Mouse (Mus musculus) ES-CJ7 (cell line): ENCODE measurements around the gene Snapin.

Experiments used
- DNase-seq: peaks from one replicate; pipeline ENCODE4 v3.0.0; 2011; ENCODE audit warnings: low read depth, low spot score

Gene Snapin

DNA sequence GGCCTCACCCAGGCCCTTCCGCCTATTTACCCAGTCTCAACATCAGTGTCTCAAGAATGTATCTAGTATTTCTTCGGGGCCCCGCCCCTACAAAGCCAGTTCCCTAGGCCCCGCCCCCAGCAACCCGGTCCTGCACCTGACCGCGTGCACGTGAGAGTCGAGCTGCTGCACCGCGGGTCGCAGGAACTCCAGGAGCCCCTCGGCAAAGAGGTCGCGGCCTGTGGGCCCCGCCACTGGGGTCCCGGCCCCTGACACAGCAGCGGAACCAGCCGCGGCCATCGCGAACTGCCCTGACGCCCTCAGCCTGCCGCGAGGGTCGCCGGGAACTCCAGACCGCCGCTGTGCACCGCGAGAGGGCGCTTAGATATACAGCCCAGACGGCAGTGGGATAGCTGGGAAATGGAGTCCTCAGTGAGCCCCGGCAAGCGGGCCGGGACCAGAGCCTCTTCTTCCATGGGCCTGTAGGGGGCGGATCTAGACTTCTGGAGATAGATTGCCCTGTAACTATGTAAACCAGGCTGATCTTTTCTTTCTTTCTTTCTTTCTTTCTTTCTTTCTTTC, at the start of gene Snapin:
TSS of gene Snapin (minus strand) at position 338 of the 561 bp plus-strand sequence.
- DNase-seq = peak; percentile 95

DNA sequence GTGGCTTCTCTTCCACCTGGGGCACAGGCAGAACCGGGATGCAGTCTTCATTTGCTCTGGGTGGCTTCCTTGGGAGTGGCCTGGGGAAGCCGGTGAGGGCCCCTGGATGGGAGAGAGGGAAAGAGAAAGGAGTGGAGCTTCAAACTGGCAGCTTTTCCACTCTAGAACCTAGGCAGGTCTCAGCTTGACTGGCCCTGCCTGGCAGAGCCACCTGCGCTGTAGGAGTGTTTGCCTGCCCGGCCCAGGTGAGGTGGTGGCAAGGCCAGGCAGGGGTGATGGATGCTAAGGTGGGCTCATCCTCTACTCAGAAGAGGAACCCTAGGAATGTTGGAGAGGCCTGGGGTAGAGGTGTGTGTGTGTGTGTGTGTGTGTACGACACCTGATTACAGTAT, 47.1 kb upstream of the Snapin start:
- DNase-seq = no peak

DNA sequence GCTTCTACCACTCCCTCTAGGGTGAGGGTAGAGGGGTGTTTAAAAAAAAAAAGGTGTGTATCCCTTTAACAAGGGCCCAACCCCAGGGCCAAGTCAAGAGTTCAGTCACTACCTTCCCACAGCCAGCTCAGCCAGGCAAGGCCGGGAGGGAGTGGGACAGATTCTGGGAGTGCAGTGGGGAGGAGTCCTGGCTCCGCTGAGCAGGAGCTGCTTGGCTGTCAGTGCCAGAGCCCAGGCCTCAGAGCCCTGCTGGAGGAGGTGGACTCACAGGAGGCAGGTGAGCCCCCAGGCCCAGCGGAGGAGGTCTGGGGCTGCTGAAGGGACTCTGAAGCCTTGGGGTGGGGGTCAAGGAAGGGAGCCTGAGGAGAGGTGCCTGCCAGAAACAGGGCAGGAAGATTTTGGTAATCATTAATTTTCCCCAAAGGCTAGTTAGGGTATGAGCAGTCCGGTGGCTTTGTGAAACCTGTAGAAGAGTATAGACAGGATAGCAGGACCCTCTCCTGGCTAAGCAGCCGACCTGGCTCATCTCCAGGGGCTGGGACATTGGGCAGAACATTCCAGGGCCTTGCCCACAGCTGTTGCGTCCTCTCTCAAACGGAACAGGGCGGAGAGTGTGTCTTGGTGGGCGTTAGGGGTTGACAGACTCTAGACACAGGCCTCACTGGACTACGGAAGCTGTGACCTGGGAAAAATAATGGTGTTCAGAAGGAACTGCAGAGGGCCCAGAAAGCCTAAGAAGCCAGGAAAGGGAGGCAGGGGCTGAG, 46.5 kb upstream of the Snapin start, which contains the start of gene S100a16:
TSS of gene S100a16 (plus strand) at position 114 of the 764 bp plus-strand sequence.
- DNase-seq = peak; percentile 41

DNA sequence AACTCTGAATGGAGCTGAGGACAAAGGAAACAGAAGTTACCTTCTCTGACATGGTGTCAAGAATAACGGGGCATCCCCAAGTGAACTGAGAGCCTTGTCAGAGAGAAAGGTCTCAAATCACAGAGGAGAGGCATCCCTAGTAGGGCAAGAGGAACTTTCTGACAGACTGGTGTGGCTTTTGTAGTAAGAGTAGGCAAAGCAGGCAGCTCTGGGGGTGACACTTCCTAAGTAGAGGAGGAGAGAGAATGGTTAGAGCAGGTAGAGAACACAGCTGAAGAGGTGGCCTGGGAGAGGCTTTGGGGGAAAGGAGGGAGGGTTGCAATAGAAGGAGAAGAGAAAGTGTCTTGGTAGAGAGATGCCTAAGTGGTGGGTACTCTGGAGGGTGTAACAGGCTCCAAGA, 44.6 kb upstream of the Snapin start:
- DNase-seq = no peak

DNA sequence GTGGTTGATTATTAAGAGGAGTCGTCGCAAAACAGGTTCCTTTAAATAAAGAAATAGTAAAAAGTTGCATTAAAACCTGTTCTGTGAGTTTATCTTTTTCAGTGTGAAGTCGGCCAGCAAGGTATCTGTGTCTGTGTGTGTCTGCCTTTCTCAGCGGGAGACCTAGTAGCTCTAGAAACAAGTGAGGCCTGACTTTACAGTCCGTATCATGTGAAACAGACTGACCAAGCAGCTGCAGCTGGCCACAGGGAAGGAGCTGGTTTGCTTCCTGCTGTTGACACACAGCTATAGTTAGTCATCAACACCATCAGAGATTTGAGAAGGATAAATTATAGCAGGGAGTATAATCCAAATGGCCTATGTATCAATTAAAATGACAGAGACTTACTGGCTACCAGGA, 40.9 kb upstream of the Snapin start:
- no peak for DNase-seq

DNA sequence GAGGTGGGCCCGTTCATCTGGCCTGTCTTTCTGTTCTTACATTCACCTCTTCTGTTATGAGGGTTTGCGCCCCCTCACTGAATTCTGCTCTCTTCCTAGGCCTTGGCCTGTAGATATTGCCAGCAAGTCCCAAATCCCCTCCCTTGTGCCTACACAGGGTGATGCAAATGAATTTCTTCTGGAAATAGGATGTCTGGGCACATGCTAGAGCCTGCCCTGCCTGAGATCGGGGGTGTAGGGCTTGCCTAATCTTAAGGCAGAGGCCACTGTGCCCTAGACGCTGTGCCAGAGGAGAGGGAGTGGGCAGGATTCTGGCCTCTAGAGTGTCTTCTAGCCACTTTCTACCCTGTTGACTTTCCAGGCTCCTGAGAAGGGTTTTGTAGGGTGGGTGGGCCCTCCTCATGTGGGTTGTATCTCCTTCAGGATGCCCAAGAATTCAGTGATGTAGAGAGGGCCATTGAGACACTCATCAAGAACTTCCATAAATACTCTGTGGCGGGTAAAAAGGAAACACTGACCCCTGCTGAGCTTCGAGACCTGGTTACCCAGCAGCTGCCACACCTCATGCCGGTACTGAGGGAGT, 36.5 kb upstream of the Snapin start:
- no peak for DNase-seq

DNA sequence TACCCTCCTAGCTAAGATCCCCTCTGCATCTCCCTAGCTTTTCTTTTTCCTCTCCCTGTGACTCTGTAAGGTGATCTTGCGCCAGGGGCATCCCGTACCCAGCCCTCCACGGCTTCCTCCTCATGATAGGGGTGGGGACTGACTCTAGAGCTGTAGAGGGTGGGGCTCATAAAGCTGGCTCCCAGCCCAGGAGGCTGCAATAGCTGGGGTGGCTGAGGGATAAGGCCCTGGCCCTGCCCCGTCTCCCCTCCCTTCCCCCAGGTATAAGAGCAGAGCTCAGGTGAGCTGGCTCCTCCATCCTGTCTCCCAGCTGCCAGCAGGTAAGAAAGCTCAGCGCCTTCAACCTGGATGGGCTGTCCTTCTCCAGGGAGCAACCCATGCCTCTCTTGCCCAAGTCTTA, 35.7 kb upstream of the Snapin start, which contains the start of gene S100a14:
TSS of gene S100a14 (plus strand) at position 277 of the 400 bp plus-strand sequence.
- no peak for DNase-seq

DNA sequence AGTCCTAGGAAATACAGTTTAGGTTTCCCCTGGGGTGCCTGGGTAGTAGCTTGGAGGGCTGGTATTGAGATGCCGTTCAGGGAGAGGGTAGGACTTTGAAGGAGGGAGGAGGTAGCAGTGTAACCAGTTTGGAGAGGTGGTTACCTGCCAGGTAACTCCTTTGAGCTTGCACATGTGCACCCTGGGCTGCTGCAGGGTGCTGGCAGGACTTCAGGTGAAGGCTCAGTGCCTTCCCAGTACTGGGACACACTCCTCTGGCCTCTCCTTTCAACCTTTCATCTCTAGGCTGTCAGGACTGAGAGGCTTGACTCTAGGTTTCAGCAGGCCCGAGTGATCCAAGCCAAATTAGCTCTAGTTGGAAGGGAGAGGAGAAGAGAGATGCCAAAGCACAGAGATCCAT, 35.2 kb upstream of the Snapin start:
- no peak for DNase-seq

DNA sequence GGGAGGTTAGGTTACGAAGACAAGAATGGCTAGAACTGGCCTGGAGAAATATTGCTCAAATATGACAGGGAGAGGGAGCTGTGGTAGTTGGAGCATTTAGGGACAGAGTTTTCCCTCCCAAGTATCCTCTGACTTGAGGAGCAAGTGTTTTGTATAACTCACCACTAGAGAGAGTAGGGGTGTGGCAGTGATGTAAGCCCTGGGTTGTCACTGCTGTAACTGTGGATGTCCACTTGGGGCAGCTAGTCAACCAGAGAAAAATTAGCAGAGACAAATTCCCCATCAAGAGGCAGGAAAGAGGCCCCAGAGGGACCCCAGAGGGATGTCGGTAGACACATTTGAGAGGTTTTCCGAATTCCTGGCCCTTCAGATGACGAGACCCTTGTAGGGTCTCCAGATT, 34.6 kb upstream of the Snapin start:
- peak; percentile 93 for DNase-seq

DNA sequence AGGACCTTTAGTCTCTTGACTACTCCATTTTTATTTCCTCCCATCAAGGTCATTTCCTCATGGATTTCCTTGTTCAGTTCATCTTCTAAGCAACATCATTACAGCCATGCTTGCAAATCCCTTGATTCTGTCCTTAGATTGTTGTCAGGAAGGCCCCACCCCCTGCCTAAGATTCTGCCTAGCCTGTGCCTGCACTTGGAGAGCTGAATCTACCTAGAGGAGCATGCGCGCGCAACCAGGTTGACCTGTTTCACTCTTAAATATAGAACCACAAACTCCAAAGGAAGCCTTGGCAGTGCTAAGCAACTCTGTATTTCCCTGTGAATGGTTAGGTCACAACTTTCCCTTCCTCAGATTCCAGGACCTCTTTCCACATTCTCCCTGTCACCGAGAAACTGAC, 26.9 kb upstream of the Snapin start:
- DNase-seq = no peak

DNA sequence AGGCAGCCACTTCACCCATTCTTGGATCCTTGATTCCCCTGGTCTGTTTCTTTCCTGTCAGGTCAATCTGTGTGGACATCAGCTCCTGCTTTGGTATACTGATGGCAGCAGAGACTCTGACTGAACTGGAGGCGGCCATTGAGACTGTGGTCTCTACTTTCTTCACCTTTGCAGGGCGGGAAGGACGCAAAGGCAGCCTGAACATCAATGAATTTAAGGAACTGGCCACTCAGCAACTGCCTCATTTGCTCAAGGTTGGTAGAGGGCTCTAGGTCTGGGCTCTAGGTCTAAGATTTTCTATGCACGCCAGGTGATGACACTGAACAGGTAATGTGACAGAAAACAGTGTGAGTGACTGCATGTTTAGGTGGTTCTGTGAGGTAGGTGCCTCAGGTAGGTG, 25.0 kb upstream of the Snapin start:
- no peak for DNase-seq

DNA sequence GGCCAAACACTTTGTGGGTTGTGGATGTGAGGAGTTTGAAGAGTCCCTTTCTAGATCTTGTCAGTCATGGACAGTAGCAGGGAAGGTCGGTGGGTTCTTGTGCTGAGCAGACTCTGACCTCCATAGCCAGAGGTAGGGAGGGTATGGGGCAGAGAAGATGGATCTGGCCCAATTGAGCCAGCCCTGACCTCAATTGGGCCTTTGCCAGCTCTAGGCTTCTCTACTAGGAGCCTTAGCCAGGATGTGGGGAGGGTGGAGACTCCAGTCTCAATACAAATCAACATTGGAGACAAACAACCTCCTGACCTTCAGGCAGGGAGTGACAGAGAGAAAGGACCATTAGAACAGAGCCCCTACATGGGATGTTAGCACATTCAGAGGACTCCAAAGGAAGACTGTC, 24.4 kb upstream of the Snapin start:
- no peak for DNase-seq

DNA sequence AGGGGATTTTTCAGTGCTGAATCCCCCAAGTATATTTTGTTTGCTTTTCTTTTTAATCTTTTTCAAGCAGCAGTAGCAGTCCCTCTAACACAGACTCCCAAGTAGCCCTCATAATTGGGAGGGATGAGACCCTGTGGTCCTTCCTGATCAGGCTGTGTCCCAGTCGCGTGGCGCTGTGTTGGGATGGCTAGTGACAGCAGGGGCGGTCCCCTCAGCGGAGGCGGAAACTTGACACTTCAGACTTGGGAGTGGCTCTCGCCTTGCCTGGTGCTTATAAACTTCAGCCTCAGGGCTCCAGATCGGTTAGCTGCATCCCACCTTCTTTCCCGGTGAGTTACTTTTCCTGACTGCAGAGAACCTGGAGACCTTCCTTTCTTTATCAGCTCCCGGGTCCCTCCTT, 23.9 kb upstream of the Snapin start:
- DNase-seq = peak; percentile 56

DNA sequence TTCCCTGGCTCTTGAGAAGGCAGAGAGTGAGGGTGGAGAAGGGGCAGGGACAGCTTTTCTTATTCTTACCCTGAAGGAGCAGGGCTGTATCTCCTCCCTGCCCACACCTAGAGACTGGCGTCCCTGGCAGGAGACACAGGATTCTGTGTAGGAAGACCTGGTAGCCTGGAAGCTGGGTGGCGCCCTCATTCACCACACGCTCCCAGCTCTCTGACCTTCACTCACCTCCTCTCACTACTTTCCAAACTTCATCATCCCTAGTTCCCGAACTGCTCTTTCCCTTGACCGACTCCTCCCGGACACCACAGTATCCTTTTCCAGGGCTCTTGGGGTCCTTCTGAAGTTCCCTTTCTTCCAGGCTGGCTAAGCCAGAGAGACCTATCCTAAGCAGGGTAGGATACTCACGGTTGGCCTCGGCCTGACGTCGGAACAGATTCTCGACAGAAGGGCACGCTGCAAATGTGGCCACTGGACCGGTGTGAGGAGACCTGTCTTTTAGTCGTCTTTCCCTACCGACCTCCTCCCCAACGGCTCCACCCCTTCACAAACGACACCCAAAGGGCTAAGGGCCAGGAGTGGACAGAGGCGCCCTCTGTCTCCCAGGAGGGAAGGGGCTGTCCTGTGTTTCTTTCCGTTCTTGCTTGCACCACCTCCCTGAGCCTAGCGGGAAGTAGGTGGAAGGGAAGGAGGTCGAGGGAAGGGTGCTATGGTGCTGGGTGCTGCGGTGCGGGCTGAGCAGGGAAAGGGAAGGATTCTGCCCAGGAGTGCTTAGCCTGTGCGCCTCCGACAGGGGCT, 23.2 kb upstream of the Snapin start, which contains the start of the genes S100a1 and S100a13:
TSS of gene S100a1 (minus strand) at position 597 of the 795 bp plus-strand sequence.
TSS of gene S100a13 (plus strand) at position 640 of the 795 bp plus-strand sequence.
- no peak for DNase-seq

DNA sequence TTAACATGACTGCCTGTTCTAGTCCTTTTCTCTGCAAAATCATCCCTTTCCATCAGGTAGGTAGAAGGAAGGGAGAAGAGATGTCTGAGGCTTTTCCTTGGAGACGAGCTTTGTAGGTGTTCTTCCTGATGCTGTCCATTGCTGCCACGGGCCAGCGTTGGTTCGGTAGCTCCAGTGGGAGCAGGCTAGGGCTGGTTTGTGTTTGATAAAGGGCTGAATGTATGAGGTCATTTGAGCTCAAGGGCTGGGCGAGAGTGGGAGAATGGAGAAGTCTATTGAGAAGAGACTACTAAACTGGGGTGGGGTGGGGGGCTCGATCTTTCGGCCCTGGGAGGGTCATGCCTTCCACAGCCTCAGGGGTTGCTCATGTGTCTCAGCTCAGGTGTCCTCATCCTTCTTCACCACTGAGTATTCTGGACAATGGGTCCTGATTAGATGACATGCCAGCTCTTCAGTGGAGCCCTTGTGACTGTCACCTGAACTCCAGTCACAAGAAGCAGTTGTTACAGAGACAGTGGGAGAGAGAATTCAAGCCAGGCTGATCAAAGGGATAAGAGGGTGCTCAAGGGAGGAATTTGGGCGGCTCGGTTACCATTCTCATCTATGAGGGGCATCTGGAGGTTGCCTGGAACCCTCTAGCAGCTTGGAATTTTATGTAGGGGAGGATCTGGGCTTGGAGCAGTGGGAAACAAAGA, 22.3 kb upstream of the Snapin start:
- peak; percentile 31 for DNase-seq

DNA sequence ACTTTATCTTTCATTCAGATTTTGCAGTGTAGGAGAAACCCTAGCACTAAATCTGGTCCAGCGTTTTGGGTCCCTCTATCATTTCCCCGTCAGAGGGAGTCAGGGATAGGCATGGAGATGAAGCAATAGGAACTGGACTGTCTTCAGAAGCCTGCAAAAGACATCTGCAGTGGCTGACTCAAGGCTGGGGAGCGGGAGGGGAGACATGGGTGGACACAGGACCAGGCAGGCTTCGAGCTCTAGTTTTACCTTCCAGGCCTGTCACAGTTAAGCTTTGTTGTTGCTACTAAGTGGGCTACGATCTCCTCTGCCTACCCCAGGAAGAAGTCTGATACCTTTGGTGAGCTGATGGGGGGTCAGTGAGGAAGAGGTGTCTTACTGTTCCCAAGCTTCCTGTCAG, 21.4 kb upstream of the Snapin start:
- DNase-seq = no peak

DNA sequence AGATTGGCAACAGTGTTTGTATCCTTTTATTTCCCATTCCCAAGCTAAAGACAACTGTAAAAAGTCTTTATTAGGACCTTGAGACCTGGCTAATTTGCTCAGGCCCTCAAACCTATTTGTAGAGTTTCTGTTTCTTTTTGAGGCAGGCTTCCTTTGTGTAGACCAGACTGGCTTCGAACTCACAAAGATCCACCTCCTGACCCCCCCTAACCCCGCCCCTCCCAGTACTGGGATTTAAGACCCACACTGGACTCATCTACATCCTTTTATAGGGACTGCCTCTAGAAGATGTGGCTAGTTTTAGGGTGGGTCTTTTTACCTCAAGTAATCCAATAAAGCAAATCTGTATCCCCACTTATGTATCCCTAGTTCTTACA, 18.9 kb upstream of the Snapin start:
- DNase-seq = peak; percentile 64

DNA sequence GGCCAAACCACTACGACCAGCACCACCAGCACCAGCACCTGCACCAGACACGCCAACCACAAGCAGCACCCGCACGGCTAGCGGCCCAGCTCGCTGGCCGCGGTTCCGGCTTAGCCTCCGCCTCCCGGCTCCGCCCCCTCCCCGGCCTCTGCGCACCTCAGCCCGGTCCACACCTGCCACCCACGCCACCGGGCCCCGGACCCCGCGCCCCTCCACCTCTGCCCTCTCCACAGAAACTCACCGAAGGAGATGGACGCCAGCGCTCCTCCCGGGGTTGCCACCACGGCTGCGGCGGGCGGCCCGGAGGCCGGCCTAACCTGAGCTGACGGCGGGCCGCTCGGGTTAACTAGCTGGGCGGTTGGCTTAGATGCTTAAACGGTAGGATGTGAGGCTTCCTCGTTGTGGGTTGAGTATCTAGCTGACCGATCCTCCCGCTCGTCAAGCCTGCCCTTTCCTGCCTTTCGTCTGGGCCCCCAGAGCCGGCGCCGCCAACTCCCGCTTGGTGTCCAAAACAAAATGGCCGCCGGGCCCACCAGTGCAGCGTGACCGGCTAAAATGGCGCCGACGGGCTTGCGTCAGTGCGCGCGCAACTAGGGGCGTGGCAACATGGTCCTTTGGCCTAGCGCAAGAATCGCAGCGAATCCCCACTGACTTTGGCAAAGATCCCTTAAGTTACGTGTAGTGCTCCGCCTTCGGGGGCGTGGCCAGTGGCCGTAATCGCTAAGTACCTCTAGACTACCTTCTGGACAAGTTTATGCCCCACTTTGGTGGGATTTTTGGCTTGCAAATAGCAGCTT, 18.3 kb upstream of the Snapin start, which contains the start of gene Chtop:
TSS of gene Chtop (minus strand) at position 549 of the 797 bp plus-strand sequence.
- peak; percentile 100 for DNase-seq

DNA sequence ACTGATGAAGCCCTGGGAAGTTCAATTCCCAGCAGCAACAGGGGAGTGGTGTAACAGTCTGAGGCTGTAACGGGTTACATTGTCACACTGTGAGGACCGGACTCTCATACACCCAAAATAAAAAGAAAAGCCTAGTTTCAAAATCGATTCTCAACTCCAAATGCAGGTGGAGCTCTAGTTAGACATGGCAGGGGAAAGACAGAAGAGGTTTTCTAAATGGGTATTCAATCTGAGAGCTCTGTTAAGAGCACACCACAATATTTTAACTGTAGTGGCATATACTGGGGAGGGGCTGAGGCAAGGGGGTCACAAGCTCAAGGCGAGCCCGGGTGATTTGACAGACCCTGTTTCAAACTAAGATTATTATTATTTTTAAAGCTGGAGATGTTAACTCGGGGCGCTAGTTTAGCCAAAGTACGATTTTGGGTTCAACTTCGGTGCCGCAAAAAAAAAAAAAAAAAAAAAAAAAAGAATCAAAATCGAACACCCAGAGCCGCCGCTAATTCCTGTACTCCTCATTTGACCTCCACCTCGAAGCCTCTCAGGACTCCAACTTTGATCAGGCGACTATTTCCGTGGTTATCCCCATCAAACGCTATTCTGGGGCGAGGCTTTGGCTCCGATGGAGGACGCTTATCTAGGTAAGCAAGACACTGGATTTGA, 17.6 kb upstream of the Snapin start:
- peak; percentile 24 for DNase-seq

DNA sequence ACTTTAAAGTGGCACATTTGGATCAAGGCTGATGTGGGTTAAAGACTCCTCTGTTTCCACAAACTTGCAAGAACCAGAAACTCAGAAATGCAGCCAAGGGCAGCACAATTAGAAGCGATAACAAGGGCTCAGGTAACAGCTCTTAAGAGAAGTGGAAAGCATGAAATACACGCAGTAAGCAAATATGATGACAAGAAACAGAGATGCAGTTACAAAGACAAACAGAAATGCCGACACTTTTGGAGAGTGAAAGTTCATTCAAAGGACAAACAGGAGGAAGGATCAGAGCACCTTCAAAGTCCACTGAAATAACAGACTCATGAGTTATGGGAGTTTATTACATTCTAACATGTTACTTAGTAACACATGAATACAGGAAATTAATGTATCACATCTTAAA, 15.5 kb upstream of the Snapin start:
- DNase-seq = no peak
